Mouse (Mus musculus): ENCODE measurements at regions not wholly inside any gene's neighbourhood (a gene's known extent, or its start where the extent isn't known, plus 50 kb on each side); places are given as distances from the start of the nearest gene placed in this dataset.
A peak's percentile ranks its signal among the peaks of the same experiment; 100 is the strongest.

DNA sequence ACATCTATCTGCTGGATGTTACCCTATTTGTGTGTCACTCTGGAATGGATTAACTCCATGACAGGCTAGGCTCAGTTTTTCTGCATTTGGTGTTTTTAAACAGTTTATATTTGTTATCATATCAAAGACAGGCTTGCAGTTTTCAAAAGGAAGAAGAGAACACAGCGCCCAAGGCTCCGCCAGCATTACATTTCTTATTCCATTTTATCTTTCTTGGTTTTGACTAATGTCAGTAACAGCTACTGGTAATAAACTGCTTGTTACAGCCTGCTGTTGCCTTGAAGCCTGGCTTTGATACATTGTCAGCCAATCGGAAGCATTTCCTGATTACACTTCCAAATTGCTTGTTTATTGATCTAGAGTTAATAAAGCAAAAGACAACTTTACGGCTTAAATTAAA lies 219.4 kb upstream of the Mdfic start:
- Histone ChIP-seq H3K4me2 (ENCODE audit: low read depth, low read length) (no peak overlapping the region), H3K36me3 (replicated peaks; ENCODE audit: control insufficient read depth, insufficient read depth, low read length) (no peaks in the 10 kb centered on the region), H3K4me1 (ENCODE audit: control insufficient read depth, insufficient read depth) (no peaks in the 10 kb centered on the region), H3K9ac (replicated peaks; ENCODE audit: low read depth, low read length) (no peak overlapping the region), H3K27me3 (ENCODE audit: control insufficient read depth, insufficient read depth, low read length) (no peaks in the 10 kb centered on the region), H3K4me3 (ENCODE audit: low read depth, low read length) (no peak overlapping the region), H3K9me3 (replicated peaks; ENCODE audit: control insufficient read depth, low read length) (no peaks in the 10 kb centered on the region), H3K27ac (ENCODE audit: low read depth) (no peak overlapping the region)
- TF ChIP-seq CTCF (IDR thresholded peaks at IDR 0.05; ENCODE audit: low read depth) (no peak), EP300 (IDR thresholded peaks at IDR 0.05; ENCODE audit: low read depth) (no peak)
- no peak for ATAC-seq (ENCODE audit: insufficient read depth, low read depth)
- DNase-seq (ENCODE audit: low spot score): no peak
- WGBS: 67% methylated on average over 4 of the region's 4 CpGs

DNA sequence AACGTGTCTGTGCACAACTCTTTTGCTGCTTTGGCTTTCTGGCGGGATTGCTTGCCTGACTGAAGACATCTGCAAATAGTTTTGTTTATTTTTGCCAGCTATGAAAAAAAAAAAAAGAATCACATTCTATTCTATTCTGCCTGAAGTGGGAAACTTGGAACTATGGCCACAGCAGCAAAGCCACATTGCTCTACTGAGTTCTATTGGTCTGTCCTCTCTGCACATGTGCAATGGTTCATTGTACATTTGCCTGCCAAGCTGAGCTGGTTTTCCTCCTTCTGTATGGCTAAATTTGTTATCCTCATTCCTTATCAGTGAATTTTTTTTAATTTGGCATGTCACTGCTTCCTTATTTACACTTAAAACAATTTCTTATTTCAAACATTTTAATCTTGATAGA lies 211.1 kb upstream of the Mdfic start:
- Histone ChIP-seq H3K36me3 (replicated peaks; ENCODE audit: control insufficient read depth, insufficient read depth, low read length) (no peaks in the 10 kb centered on the region), H3K4me1 (ENCODE audit: control insufficient read depth, insufficient read depth) (no peaks in the 10 kb centered on the region), H3K9ac (replicated peaks; ENCODE audit: low read depth, low read length) (no peak overlapping the region), H3K9me3 (replicated peaks; ENCODE audit: control insufficient read depth, low read length) (no peaks in the 10 kb centered on the region), H3K27me3 (ENCODE audit: control insufficient read depth, insufficient read depth, low read length) (no peaks in the 10 kb centered on the region), H3K4me2 (ENCODE audit: low read depth, low read length) (no peak overlapping the region), H3K27ac (ENCODE audit: low read depth) (no peak overlapping the region), H3K4me3 (ENCODE audit: low read depth, low read length) (no peak overlapping the region)
- 68% methylated on average over 2 of the region's 2 CpGs for WGBS
- no peak for ATAC-seq (ENCODE audit: insufficient read depth, low read depth)
- no peak for TF ChIP-seq CTCF (IDR thresholded peaks at IDR 0.05; ENCODE audit: low read depth)
- TF ChIP-seq EP300 (IDR thresholded peaks at IDR 0.05; ENCODE audit: low read depth): no peak
- DNase-seq (ENCODE audit: low spot score): no peak

DNA sequence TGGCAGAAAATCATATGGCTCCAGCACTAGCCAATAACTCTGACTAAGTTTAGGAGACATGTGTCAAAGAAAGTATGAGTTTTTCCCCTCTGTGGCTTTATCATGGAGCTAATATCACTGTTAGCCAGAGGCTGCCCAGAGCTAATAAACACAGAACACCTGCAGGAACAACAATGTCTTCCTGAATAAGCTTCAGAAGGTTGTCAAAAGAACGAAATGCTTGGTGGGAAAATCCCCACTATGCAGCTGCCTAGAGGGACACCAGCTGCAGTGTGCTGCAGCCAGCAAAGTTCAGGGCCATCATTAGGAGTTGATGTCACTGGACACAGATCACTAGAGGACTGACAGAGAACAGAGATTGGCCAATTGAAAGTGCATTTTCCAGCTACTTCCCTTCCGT lies 183.2 kb upstream of the Mdfic start:
- H3K4me3 ChIP-seq (ENCODE audit: low read depth, low read length): no peak overlapping the region
- 49% methylated on average over 2 of the region's 2 CpGs for WGBS
- no peaks in the 10 kb centered on the region for H3K9me3 ChIP-seq (replicated peaks; ENCODE audit: control insufficient read depth, low read length)
- no peak overlapping the region for H3K27ac ChIP-seq (ENCODE audit: low read depth)
- H3K27me3 ChIP-seq (ENCODE audit: control insufficient read depth, insufficient read depth, low read length): no peaks in the 10 kb centered on the region
- H3K4me2 ChIP-seq (ENCODE audit: low read depth, low read length): no peak overlapping the region
- H3K36me3 ChIP-seq (replicated peaks; ENCODE audit: control insufficient read depth, insufficient read depth, low read length): no peaks in the 10 kb centered on the region
- DNase-seq (ENCODE audit: low spot score): no peak
- H3K9ac ChIP-seq (replicated peaks; ENCODE audit: low read depth, low read length): no peak overlapping the region
- no peak for ATAC-seq (ENCODE audit: insufficient read depth, low read depth)
- H3K4me1 ChIP-seq (ENCODE audit: control insufficient read depth, insufficient read depth): no peaks in the 10 kb centered on the region
- TF ChIP-seq EP300 (IDR thresholded peaks at IDR 0.05; ENCODE audit: low read depth) (no peak), CTCF (IDR thresholded peaks at IDR 0.05; ENCODE audit: low read depth) (no peak)

DNA sequence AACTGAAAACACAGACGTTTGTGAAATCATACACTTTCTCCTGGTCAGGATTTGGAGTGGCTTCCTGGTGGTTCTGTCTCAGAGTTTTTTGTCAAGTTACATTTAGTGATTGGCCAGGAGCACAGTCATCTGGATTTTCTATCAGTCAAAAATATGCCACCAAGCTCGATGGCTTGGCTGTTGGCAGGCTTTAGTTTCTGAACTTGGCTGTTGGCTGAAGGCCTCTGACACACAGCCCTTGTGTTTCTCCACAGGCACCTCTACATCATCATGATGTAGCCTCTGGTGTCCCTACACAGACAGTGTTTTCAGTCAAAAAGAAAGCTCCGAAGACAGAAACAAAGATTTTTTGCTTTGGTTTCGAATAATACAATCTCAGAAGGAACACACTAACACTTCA lies 178.5 kb upstream of the Mdfic start:
- 47% methylated on average over 4 of the region's 4 CpGs for WGBS
- no peaks in the 10 kb centered on the region for H3K4me1 ChIP-seq (ENCODE audit: control insufficient read depth, insufficient read depth)
- 0 out of 2 replicates have a peak overlapping the region, but pooled peaks have one; percentile 3 for H3K27ac ChIP-seq (ENCODE audit: low read depth)
- H3K4me3 ChIP-seq (ENCODE audit: low read depth, low read length): no peak overlapping the region
- no peaks in the 10 kb centered on the region for H3K36me3 ChIP-seq (replicated peaks; ENCODE audit: control insufficient read depth, insufficient read depth, low read length)
- H3K27me3 ChIP-seq (ENCODE audit: control insufficient read depth, insufficient read depth, low read length): no peaks in the 10 kb centered on the region
- DNase-seq (ENCODE audit: low spot score) (peak; percentile 7), ATAC-seq (ENCODE audit: insufficient read depth, low read depth) (peak; percentile 55; the same call in 1 of the 2 replicates)
- TF ChIP-seq EP300 (IDR thresholded peaks at IDR 0.05; ENCODE audit: low read depth) (no peak), CTCF (IDR thresholded peaks at IDR 0.05; ENCODE audit: low read depth) (no peak)
- no peak overlapping the region for H3K9ac ChIP-seq (replicated peaks; ENCODE audit: low read depth, low read length)
- H3K4me2 ChIP-seq (ENCODE audit: low read depth, low read length): no peak overlapping the region
- H3K9me3 ChIP-seq (replicated peaks; ENCODE audit: control insufficient read depth, low read length): no peaks in the 10 kb centered on the region

DNA sequence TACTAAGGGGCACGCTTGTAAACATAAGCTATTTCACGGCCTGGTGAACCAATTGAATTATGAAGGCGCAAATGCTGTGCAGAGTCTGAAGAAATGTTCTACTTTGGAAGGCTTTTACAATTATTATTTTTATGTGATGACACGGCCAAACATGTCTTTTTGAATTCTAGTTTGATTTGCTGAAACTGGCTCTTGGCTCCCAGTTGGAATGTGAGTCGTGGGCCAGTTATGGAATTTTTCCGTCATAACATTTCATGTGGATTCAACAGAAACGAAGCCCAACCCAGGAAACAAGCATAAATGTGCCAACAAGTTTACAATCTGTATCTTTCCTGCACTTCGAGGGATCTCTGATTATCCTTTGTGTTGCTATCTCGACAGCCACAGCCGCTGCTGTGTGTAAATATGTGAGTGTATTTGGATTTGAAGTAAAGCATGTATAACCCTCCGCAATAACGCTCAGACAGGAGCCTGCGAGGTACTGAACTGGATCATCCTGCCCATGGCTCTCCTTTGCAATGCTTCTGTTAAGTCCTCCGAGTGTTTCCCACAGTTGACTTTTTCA lies 176.9 kb upstream of the Mdfic start:
- Histone ChIP-seq H3K4me2 (ENCODE audit: low read depth, low read length) (no peak overlapping the region), H3K27me3 (ENCODE audit: control insufficient read depth, insufficient read depth, low read length) (no peaks in the 10 kb centered on the region), H3K27ac (ENCODE audit: low read depth) (no peak overlapping the region), H3K4me3 (ENCODE audit: low read depth, low read length) (no peak overlapping the region), H3K4me1 (ENCODE audit: control insufficient read depth, insufficient read depth) (0 out of 2 replicates have a peak, but pooled peaks cover 5% of the 10 kb centered on the region), H3K36me3 (replicated peaks; ENCODE audit: control insufficient read depth, insufficient read depth, low read length) (no peaks in the 10 kb centered on the region), H3K9ac (replicated peaks; ENCODE audit: low read depth, low read length) (no peak overlapping the region), H3K9me3 (replicated peaks; ENCODE audit: control insufficient read depth, low read length) (no peaks in the 10 kb centered on the region)
- WGBS: 73% methylated on average over 14 of the region's 14 CpGs
- TF ChIP-seq CTCF (IDR thresholded peaks at IDR 0.05; ENCODE audit: low read depth) (no peak), EP300 (IDR thresholded peaks at IDR 0.05; ENCODE audit: low read depth) (no peak)
- ATAC-seq (ENCODE audit: insufficient read depth, low read depth): no peak
- DNase-seq (ENCODE audit: low spot score): no peak

DNA sequence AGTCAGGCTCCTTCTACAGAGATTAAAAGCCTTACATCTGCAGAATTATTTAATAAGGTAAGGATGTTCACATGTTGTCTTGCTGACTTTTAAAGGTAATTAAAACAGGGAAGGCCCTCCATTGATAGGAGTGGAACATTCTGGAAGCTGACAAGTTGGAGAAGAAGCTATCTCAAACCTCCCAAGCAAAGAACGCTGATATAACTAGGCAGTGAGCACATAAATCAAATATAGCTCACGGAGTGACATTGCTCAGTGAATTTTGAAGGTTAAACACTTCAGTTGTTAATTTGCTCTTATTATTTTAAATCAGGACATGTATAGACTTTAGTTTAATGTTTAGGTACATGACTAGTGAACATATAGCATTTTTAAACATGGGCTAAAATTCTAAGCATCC lies 171.6 kb upstream of the Mdfic start:
- DNase-seq (ENCODE audit: low spot score) (peak; percentile 52), ATAC-seq (ENCODE audit: insufficient read depth, low read depth) (peak; percentile 74; the same call in 1 of the 2 replicates)
- Histone ChIP-seq H3K4me1 (ENCODE audit: control insufficient read depth, insufficient read depth) (0 out of 2 replicates have a peak, but pooled peaks cover 6% of the 10 kb centered on the region), H3K36me3 (replicated peaks; ENCODE audit: control insufficient read depth, insufficient read depth, low read length) (no peaks in the 10 kb centered on the region), H3K27ac (ENCODE audit: low read depth) (peak overlapping the region; percentile 30; the same call in 1 of the 2 replicates), H3K9ac (replicated peaks; ENCODE audit: low read depth, low read length) (no peak overlapping the region), H3K9me3 (replicated peaks; ENCODE audit: control insufficient read depth, low read length) (no peaks in the 10 kb centered on the region), H3K4me3 (ENCODE audit: low read depth, low read length) (no peak overlapping the region), H3K4me2 (ENCODE audit: low read depth, low read length) (no peak overlapping the region), H3K27me3 (ENCODE audit: control insufficient read depth, insufficient read depth, low read length) (no peaks in the 10 kb centered on the region)
- TF ChIP-seq EP300 (IDR thresholded peaks at IDR 0.05; ENCODE audit: low read depth) (no peak), CTCF (IDR thresholded peaks at IDR 0.05; ENCODE audit: low read depth) (no peak)
- WGBS: 51% methylated on average over 2 of the region's 2 CpGs

All from heart, postnatal 0 days (tissue).